Mouse (Mus musculus) cerebral cortex, adult 2 months (tissue): ENCODE measurements around the gene Prdm16.

Source experiments
- WGBS: fragments of 180-500 bp; shearing (Covaris S2); methylation state at CpG from one replicate; pipeline ENCODE4 v1.1.7; 2018; 5-methylcytosine and 5-hydroxymethylcytosine counted together

Prdm16 gene

DNA sequence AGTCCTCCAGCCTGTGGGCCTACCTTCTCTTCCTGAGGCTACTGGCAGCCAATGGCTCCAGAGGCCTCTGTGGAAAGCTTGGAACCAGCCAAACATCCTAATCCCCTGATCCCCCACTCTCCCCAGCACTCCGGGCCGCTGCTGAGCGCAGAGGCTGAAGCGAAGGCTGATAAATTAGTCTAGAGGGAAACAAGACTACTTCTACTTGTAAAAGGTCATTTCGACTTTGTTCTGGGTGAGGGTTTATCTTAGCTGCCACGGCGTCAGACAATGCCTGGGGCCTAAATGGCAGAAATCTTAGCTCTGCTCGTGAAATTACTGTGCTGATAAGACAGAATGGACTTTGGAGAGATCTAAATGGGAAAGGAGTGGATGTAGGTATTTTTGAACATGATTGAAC is 120.2 kb downstream of the Prdm16 start:
- WGBS = 76% methylated on average over 8 of the region's 8 CpGs

GRCm38 (mm10) chr4:154513664-154514063 is 123.0 kb downstream of the Prdm16 start:
- WGBS = 62% methylated on average over 2 of the region's 2 CpGs

- WGBS = 50% methylated on average over 15 of the region's 15 CpGs
Measured at GRCm38 (mm10) chr4:154512518-154513090, 124.1 kb downstream of the Prdm16 start.

DNA sequence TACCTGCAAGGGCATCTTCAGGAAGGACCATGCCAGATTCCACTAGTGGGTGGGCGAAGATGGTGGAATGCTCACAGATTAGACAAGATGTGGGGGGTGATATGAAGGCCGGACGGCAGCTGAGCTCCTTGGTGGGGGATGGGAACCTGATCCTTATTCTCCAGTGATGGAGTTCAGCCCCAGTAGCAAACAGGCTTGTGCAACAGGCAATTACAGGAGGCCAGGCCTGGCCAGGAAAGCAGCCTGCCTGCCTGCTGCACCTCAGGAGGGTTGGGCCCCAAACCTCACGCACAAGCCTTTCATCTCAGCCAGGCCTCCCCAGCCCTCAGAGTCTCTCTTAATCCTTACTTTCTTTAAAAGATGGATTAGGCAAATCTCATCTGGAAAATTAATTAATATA is 124.9 kb downstream of the Prdm16 start:
- WGBS = 82% methylated on average over 4 of the region's 4 CpGs

DNA sequence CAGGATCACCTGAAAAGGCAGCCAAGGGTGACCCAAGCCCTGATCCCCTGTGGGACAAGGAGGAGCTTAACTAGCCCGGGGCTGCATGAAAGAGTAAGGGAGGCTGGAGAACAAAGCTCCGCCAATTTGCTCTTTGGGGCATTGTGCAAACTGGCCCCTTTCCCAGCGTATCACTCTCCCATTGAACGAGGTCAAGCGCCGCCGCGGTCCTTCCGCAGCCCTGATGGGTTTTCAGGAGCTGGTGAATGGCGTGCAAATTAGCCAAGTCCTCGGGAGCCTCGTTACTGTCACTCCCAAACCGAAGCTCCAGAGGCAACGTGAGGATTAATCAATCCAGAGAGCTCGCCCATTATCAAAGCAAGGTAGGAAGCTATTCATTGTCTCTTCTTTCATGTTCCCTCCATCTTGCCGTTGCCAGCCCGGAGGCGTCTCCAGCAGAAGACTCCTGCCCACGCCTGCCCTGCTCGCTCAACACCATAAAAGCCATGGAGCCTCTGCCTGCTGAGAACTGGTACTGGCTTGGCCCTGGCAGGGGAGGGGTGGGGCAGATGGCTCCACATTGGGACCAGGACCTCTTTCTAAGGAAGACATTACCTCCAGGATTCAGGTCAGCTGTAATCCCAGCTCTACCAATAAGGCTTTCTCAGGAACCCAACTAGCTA is 129.8 kb downstream of the Prdm16 start:
- 11% methylated on average over 20 of the region's 20 CpGs for WGBS

- 92% methylated on average over 5 of the region's 5 CpGs for WGBS
Measured at GRCm38 (mm10) chr4:154505313-154505712, 131.4 kb downstream of the Prdm16 start.

DNA sequence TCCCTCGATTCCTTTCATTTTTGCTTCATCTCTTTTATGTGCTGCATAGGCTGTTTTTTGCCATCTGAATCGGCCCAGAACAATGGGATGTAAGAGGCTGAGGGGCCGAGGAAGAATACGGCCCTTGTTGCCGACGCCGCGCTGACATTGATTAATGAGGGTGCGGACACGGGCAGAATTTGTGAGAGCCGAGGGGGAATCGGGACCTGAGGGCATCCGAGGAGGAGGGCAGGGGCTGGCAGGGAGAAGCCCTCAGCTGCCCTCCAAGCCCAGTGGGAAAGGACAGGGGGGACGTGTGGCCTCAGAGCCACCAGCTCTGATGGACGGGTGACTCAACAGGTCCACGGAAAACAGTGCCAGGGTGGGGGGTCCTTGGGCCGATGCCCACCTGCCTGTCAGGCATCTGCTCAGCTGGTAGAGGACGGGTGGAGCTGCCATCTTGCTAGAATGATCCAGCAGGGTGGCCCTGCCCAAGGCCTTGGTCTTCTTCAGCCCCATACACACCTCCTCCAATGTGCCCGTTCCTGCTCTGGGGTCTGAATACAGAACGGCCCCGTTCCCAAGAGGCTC is 133.3 kb downstream of the Prdm16 start:
- WGBS = 47% methylated on average over 21 of the region's 21 CpGs

DNA sequence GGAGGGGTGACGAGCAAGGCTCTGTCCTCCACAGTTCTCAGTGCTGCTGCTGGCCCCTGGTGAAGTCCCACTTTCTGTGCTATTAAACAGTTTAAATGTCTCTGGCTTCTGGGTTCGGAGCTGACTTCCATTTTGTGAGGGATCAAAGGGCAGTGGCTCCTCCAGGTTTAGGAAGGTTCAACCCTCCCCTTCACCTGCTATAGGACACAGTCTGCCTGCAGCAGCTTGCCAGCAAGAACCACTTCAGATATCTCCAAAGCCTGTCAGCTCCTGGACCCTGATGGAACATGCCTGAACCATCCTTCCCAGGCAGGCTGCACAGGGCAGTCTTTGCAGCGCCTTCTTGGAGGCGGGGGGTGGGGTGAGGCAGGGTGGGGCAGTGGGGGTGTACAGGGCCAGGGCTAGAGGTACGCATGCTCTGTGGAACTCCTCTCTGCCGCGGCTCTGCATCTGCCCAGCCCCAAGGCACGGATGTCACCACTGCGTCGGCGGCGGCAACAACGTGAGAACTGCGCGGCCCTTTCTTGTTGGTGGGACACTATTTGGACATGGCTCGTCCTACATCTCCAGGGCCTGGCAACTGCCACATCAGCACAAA is 134.2 kb downstream of the Prdm16 start:
- 73% methylated on average over 16 of the region's 16 CpGs for WGBS

- 79% methylated on average over 9 of the region's 9 CpGs for WGBS
Measured at GRCm38 (mm10) chr4:154500695-154501094, 136.0 kb downstream of the Prdm16 start.

- WGBS = 28% methylated on average over 29 of the region's 29 CpGs
Measured at GRCm38 (mm10) chr4:154499701-154500523, 136.8 kb downstream of the Prdm16 start.

DNA sequence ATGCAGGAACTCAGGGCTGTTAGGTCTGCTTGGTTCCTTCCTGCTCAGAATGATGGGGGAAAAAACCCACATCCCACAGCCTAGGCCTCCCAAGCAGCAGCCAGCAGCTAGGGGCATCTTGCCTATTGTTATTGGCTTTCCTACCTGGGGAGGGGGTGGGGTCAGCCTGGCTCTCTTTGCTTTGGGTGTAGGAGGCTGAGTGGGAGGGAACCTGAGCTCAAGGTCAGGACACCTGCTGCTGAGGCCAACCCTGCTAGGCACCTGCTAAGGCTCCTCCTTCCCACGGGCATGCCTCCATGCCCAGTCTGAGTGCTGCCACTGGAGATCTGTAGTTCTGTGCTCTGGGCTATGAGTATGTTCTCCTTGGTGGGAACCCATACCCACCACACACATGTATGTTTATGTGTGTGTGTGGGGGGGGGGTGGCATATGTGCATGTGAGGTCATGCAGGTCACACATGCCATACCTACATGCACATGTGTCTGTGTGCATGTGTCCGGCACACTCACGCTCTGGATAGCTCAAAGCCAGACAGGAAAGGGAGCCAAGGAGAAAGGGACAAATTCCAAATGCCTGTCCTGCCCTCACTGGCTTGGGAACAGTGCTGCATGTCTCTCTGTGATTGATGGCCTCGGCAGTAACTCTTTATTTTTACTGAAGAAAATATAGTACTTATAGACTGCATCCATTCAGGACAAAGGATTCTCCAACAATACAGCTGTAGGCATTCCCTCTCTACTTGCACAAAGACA is 139.1 kb downstream of the Prdm16 start:
- WGBS = 88% methylated on average over 4 of the region's 4 CpGs

- 50% methylated on average over 7 of the region's 7 CpGs for WGBS
Measured at GRCm38 (mm10) chr4:154496991-154497390, 139.7 kb downstream of the Prdm16 start.

DNA sequence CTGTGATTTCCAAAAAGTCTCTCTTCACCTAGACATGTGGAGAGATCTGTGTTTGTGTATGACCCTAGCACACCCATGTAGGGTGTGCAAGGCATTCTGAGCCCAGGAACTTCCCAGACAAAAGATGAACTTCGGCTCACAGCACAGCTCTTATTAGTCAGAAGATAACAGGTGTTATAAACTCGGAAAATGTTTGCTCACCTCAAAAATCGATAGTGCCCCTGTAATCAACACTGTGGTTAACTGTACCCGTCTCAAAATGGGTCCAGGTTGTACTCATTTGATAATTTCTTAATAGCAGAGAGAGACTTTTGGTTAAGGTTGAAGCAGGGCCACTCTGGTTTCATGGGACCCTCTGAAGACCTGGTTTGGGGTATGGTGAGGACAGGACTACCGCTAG is 140.2 kb downstream of the Prdm16 start:
- 91% methylated on average over 5 of the region's 5 CpGs for WGBS

- 82% methylated on average over 4 of the region's 4 CpGs for WGBS
Measured at GRCm38 (mm10) chr4:154493996-154494395, 142.7 kb downstream of the Prdm16 start.

DNA sequence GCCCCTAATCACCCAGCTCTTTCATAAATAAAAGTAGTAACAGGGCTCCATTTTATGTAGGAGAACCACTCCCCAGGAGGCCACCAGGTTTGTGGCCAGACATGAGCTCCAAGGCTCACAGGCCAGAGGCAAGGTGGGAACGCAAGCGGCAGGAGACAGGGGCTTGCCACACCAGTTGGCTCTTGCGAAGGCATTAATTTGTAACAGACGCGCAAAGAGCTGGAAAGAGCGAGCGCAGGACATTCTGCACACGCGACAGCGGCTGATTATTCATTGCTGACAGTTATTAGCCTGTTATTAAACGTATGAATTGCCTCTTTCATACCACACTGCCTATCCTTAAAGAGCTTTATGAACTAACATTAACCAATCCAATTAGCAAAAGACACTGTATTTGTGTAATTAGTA is 144.0 kb downstream of the Prdm16 start:
- 78% methylated on average over 11 of the region's 11 CpGs for WGBS

- 77% methylated on average over 7 of the region's 7 CpGs for WGBS
Measured at GRCm38 (mm10) chr4:154492268-154492667, 144.4 kb downstream of the Prdm16 start.

- 64% methylated on average over 5 of the region's 5 CpGs for WGBS
Measured at GRCm38 (mm10) chr4:154488031-154488430, 148.6 kb downstream of the Prdm16 start.

GRCm38 (mm10) chr4:154482695-154483094 is 154.0 kb downstream of the Prdm16 start:
- WGBS = 86% methylated on average over 14 of the region's 14 CpGs

DNA sequence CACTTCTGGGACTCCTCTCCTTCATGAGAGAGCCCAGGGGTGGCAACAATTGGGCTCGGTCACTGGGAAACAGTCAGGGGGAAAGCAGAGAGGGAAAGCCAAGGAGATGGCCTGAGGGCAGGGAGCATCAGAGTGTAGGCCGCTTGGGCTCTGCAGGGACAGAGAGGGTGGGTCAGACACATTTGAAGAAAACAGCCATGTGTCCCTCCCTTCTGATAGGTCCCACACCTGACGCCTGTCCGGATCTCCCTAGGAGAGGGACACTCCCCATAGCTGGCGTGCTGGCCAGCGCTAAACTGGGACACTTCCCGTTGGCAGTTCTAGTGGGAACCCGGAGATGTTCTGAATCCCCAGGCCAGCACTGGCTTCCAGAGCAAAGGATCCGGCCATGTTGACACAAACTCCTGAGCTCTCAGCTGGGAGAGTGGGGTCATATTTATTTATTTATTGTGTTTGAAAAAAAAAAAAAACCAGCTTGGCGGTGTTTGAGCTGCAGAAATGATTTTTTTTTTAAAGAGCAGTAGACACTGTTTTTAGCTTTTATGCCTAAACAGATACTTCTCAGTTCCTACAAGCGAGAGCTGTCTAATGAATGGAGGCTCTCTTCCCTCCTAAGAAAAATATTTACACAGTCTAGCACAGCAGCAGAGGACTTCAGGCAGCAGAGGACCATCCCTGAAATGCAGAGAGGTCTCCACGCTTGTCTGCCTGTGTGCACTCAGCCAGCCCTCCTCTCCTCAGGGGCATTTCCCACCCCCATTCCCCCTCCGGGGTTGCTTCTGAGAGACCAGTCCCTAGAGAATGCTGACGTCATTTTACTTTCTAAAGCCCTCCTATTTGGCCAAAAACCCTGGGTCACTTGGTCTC is 154.7 kb downstream of the Prdm16 start:
- 57% methylated on average over 14 of the region's 14 CpGs for WGBS

- 78% methylated on average over 9 of the region's 9 CpGs for WGBS
Measured at GRCm38 (mm10) chr4:154480544-154481260, 156.0 kb downstream of the Prdm16 start.
